Mouse (Mus musculus) c-Kit-positive CD71-negative TER-119-negative erythroid progenitor cells, embryonic 14.5 days (primary cell): Measurements from ENCODE around the gene Six6.

Experiments used
- DNase-seq: peaks from one replicate; pipeline ENCODE4 v3.0.0-alpha.2; 2013; ENCODE audit warnings: low read depth

Gene Six6

GRCm38 (mm10) chr12:72957829-72958424 is 18.2 kb downstream of the Six6 start:
- DNase-seq, result no peak

DNA sequence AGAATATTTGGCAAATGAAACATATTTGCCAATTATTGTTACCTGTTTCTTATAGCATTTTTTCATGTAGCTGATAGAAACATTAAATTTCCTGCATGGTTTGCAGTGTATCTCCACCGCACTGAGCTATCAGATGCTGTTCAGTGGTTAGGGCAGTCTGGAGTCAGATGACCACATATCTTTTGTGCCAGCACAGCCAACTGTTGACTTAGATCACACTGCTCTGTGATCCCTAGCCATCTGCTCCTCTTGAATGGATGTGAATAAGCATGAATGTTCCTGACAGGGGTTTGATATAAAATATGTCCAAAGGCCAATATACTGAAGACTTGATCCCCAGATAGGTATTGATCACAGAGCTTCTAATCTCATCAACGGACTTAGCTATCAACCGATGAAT is 18.8 kb downstream of the Six6 start:
- DNase-seq, result no peak

DNA sequence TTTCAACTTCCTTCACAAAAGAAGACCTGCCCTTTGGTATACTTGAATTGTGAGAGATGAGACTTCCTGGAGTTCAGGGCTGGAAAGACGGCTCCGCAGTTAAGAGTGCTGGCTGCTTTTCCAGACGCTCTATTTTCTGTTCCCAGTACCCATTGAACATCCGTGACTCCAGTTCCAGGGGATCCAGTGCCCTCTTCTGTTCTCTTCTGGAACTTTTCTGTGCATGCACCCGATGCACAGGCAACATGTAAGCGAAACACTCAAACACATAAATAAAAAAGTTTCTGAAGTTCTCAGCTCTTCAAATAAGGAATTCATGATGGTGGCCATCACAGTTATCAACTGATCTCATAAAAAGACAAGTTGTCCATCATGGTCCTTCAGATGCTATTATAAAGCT is 23.1 kb downstream of the Six6 start:
- no peak for DNase-seq

- DNase-seq, result no peak
Measured at GRCm38 (mm10) chr12:72967541-72967940, 27.8 kb downstream of the Six6 start.

DNA sequence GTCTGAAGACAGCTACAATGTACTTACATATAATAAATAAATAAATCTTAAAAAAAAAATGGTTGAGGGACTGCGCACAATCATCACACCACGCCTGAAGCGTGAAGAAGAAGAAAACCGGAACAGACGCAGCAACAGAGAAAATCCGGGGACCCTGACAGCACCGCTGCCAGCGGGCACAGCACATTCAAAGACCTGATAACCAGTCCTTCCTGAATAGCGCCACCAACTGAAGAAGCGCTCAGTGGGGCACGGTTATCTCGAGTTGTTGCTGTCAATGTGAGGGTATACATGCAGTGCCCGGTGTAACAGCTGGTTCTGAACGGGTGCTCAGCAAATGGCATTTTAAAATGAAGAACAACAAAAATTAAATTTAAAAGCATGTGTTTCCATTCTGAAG is 30.9 kb downstream of the Six6 start:
- no peak for DNase-seq

DNA sequence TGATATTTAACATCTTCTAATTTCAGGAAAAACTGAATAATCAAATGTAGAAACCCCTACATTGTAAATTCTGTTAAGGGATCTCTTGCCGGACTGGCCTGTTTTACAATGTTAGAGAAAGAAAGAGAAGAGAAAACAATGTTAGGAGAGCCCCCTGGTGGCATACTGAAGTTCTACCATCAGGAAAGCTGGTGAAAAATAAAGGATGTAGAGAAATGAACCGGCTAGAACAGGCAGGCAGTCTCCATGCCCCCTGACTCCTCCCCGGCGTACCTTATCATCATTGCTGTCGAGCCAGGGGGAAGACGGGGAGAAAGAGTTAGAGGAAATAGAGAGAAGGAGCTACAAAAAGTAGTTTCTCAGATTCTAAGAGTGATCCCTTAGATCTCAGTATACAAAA is 33.5 kb downstream of the Six6 start:
- DNase-seq, result peak; percentile 17

DNA sequence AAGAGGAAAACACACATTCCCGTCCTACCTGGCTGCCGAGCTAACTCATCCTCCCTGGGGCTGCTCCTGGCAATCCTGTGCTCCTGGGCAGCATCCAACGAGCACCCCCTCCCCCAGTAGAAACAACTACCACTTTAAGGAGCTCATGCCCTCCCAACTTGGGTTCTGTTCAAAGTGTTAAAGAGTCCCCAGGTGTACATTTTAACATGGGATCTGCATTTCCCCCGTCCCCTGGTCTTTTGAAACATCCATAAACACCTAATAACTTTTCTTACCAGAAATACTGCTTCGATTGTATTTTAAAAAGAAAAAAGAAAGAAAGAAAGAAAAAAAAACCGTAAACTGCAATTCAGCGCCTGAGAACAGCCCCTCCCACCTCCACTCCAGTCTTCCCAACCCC is 36.5 kb downstream of the Six6 start:
- no peak for DNase-seq

DNA sequence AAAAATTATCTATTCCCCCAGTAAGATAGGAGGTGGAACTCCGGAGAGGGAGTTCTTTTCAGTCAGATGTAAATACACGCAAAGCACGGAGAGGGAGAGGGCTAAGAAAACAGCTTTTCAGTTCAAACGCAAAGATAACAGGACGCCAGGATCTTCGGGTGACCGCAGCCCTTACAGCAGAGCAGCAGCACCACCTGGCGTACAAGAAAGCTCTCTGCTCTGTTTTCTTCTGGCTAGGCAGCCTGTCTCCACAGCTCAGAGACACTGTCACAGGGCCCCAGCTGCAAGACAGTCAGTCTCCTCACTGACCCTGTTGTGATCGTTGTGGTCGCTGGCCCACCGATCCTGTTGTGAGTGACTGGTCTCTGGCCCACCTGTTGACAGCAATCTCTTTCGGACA is 37.0 kb downstream of the Six6 start:
- peak; percentile 56 for DNase-seq

DNA sequence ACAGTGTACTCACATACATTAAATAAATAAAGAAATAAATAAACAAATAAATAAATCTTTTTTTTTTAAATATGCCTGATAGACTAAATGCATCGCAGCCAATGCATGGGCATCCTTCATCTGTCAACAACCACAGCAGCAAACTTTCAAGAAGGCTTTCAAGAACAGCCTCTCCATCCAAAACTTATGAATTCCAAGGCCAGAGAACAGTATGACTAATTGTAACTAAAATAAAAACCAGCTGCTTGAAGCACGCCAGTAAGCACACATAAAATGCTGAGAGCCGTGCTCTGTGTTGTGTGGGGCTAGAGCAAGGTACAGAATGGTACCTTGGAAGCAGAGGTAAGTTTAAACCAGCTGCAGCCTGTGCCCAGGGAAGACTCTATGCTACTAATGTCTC is 38.2 kb downstream of the Six6 start:
- DNase-seq, result no peak

- DNase-seq, result no peak
Measured at GRCm38 (mm10) chr12:72979236-72979635, 39.5 kb downstream of the Six6 start.

DNA sequence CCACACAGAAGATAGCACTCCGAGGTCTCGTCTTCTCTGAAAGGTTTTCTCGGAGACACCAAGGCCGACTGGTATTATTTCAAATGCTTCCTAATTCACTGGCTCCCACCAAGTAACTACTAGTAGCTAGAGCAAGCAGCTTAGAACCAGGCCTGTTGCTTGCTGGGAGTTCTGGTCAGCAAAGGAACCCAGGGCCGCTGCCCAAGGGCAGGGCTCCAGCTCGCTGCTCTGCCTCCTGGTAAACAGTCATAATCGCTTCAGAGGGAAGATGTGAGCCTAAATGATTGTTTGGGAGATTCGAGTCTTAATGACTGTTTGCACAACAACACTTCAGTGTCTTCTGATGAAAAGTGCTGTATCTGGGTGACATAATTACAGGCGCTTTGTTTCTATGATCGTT is 42.9 kb downstream of the Six6 start:
- DNase-seq, result no peak

DNA sequence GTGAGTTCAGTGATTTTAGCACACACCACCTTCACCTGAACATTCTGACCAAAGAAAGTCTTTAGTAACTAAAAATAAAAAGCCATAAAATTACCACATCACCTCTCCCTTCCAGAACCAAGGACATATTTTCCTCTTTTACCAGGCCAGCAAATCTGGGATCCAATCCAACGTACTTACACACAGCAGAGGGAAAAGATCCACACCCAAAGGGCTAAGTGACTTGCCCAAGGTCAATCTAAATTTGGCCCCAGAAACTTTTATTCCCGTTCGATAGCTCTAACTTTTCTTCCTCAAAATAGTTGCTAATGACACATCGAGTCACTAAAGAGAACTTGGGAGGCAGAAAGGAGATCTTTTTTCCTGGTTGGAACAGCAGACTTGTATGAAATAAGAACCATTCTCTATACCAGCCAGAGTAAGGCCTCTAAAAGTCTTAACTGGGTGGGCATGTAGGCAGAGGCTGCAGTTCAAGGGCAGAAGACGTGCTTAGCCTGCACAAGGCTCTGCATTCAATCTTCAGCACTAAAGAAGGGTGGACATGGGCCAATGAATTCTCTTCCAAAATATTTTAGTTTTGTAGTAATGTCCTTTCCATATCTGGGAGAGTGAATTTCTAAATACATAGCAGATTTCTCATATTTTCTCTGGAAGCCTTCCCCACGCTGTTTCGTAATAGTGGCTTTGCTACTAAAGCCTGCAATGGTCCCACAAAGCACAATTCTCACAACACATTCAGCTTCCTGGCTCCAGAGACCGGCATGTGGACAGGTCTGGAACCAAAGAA is 43.6 kb downstream of the Six6 start:
- no peak for DNase-seq
